8 mouse cellular contexts compared by ENCODE assay signal in genomic region chr9:21546789-21547074, GRCm38 (mm10). TPM values are rescaled to one million over a fixed set of nuclear protein-coding genes. Genes with fewer than 3 reads are reported as not detected.
DNase-seq lines count a peak whose midpoint lies in the region; ATAC-seq lines count a peak whose summit lies in the region.

Gene Carm1 (plus strand): TSS chr9:21546894.

- peak within 1 kb of the TSS; percentile 84 for H3K4me3 ChIP-seq in neural tube, embryonic 11.5 days (ENCODE audit: low read depth, low read length)
- peak within 1 kb of the TSS; percentile 94 for H3K4me3 ChIP-seq in midbrain, embryonic 10.5 days

- peak within 1 kb of the TSS; percentile 96 for H3K9ac ChIP-seq in neural tube, embryonic 11.5 days (ENCODE audit: low read length)

- peak within 1 kb of the TSS; percentile 81 for H3K4me2 ChIP-seq in neural tube, embryonic 11.5 days (ENCODE audit: low read depth)

- H3K4me1 ChIP-seq in neural tube, embryonic 11.5 days (ENCODE audit: control insufficient read depth, insufficient read depth, low read length): peaks cover 13% of the 10 kb centered on the region
- H3K4me1 ChIP-seq in midbrain, embryonic 10.5 days: peaks cover 30% of the 10 kb centered on the region

- no peaks in the 10 kb centered on the region for H3K9me3 ChIP-seq in neural tube, embryonic 11.5 days (ENCODE audit: control insufficient read depth, low read length)
- no peaks in the 10 kb centered on the region for H3K9me3 ChIP-seq in midbrain, embryonic 10.5 days (replicated peaks)

- 0% methylated on average over 9 of the region's 52 CpGs for WGBS in neural tube, embryonic 11.5 days
- WGBS in midbrain, embryonic 10.5 days: 17% methylated on average over 52 of the region's 52 CpGs

- H3K27me3 ChIP-seq in neural tube, embryonic 11.5 days (ENCODE audit: control insufficient read depth, insufficient read depth, low read length): no peaks in the 10 kb centered on the region
- H3K27me3 ChIP-seq in midbrain, embryonic 10.5 days (ENCODE audit: low read depth, poor library complexity, severe bottlenecking): no peaks in the 10 kb centered on the region

- DNase-seq in neural tube, embryonic 11.5 days (ENCODE audit: low spot score): no peak
- DNase-seq in neural tube, embryonic 10.5 days (ENCODE audit: extremely low spot score, low spot score): no peak
- peak; percentile 26 for DNase-seq in heart, adult 8-10 months (ENCODE audit: low spot score)
- DNase-seq in layer of hippocampus, postnatal 10 days (ENCODE audit: low spot score in 2 of 2): no peak
- DNase-seq in midbrain, embryonic 10.5 days (ENCODE audit: low spot score): no peak
- no peak for DNase-seq in cerebellum, adult 9-11 months
- DNase-seq in urinary bladder, postnatal 25 days (ENCODE audit: low spot score): no peak

- H3K27ac ChIP-seq in neural tube, embryonic 11.5 days (ENCODE audit: low read depth, low read length): peak within 1 kb of the TSS; percentile 97
- H3K27ac ChIP-seq in midbrain, embryonic 10.5 days (replicated peaks): peak within 1 kb of the TSS; percentile 99

- peak; percentile 62 for ATAC-seq in neural tube, embryonic 11.5 days (ENCODE audit: insufficient read depth, low FRiP score, low TSS enrichment)
- ATAC-seq in common myeloid progenitor, adult 5-6 weeks (replicated peaks; ENCODE audit: low read depth, poor library complexity, severe bottlenecking): no peak

- peaks cover 4% of the 10 kb centered on the region; the same call in 1 of the 2 replicates for H3K36me3 ChIP-seq in neural tube, embryonic 11.5 days (ENCODE audit: control insufficient read depth, insufficient read depth, low read length)
- H3K36me3 ChIP-seq in midbrain, embryonic 10.5 days: peaks cover 34% of the 10 kb centered on the region

RNA-seq across cellular contexts. Expression of gene Carm1, which starts in this region (rescaled TPM):
- 81.4 and 84.6 TPM in 2 replicates for polyA plus RNA-seq in neural tube, embryonic 11.5 days (2014; fragmentation: Nextera tagmentation; extraction: Ambion mirVana)
- total RNA-seq in common myeloid progenitor, adult 5-6 weeks (2017): 26.4 and 50.2 TPM in 2 replicates
- total RNA-seq in heart, adult 8-10 months (2022): 10 to 100 TPM; 70.9 to 75.8 (median 73.3) TPM
- 10 to 100 TPM; 75.7 to 84.3 TPM for total RNA-seq in layer of hippocampus, postnatal 10 days (2021)
- polyA plus RNA-seq in midbrain, embryonic 10.5 days (2016; fragmentation: Nextera tagmentation; extraction: Ambion mirVana): 54.3 and 57.5 TPM in 2 replicates
